Mouse (Mus musculus) fibroblast of lung, adult 2 months (primary cell): Measurements from ENCODE around the gene Fam169b.

ENCODE experiments used
- DNase-seq: peaks from one replicate; pipeline ENCODE4 v3.0.0-alpha.2; 2011; ENCODE audit warnings: low read depth

The Fam169b gene

GRCm38 (mm10) chr7:68318979-68319378 lies 45.3 kb downstream of the Fam169b start:
- DNase-seq: no peak

GRCm38 (mm10) chr7:68320078-68320810 lies 46.6 kb downstream of the Fam169b start:
- DNase-seq: peak; percentile 63

GRCm38 (mm10) chr7:68323051-68323450 lies 49.4 kb downstream of the Fam169b start:
- DNase-seq: no peak

- no peak for DNase-seq
Measured at GRCm38 (mm10) chr7:68326190-68326722, 52.6 kb downstream of the Fam169b start.

- no peak for DNase-seq
Measured at GRCm38 (mm10) chr7:68329000-68329399, 55.4 kb downstream of the Fam169b start.

GRCm38 (mm10) chr7:68332799-68333198 lies 59.2 kb downstream of the Fam169b start:
- DNase-seq: no peak

- no peak for DNase-seq
Measured at GRCm38 (mm10) chr7:68337080-68337781, 63.6 kb downstream of the Fam169b start.

- no peak for DNase-seq
Measured at GRCm38 (mm10) chr7:68338680-68339079, 65.0 kb downstream of the Fam169b start.

- no peak for DNase-seq
Measured at GRCm38 (mm10) chr7:68344561-68344960, 70.9 kb downstream of the Fam169b start.

- no peak for DNase-seq
Measured at GRCm38 (mm10) chr7:68345963-68346362, 72.3 kb downstream of the Fam169b start.

- no peak for DNase-seq
Measured at GRCm38 (mm10) chr7:68355325-68356076, 81.9 kb downstream of the Fam169b start.

GRCm38 (mm10) chr7:68357407-68357806 lies 83.8 kb downstream of the Fam169b start:
- peak; percentile 68 for DNase-seq

- no peak for DNase-seq
Measured at GRCm38 (mm10) chr7:68362609-68363008, 89.0 kb downstream of the Fam169b start.

- DNase-seq: no peak
Measured at GRCm38 (mm10) chr7:68365711-68366110, 92.1 kb downstream of the Fam169b start.

GRCm38 (mm10) chr7:68368948-68369347 lies 95.3 kb downstream of the Fam169b start:
- DNase-seq: no peak

GRCm38 (mm10) chr7:68369694-68370093 lies 96.1 kb downstream of the Fam169b start:
- peak; percentile 42 for DNase-seq

- peak; percentile 41 for DNase-seq
Measured at GRCm38 (mm10) chr7:68374109-68374857, 100.6 kb downstream of the Fam169b start.

GRCm38 (mm10) chr7:68382187-68382586 lies 108.5 kb downstream of the Fam169b start:
- DNase-seq: no peak

- no peak for DNase-seq
Measured at GRCm38 (mm10) chr7:68386767-68387166, 113.1 kb downstream of the Fam169b start.

- no peak for DNase-seq
Measured at GRCm38 (mm10) chr7:68395707-68396333, 122.2 kb downstream of the Fam169b start.

GRCm38 (mm10) chr7:68400516-68400915 lies 126.9 kb downstream of the Fam169b start:
- no peak for DNase-seq
